Mouse (Mus musculus): ENCODE measurements around the gene Asb8. TPM values are rescaled to one million over a fixed set of nuclear protein-coding genes. Genes with fewer than 3 reads are reported as not detected.
A peak's percentile ranks its signal among the peaks of the same experiment; 100 is the strongest.

The Asb8 gene
- polyA plus RNA-seq, 1 experiment from 2014 or later = 52.6 TPM

DNA sequence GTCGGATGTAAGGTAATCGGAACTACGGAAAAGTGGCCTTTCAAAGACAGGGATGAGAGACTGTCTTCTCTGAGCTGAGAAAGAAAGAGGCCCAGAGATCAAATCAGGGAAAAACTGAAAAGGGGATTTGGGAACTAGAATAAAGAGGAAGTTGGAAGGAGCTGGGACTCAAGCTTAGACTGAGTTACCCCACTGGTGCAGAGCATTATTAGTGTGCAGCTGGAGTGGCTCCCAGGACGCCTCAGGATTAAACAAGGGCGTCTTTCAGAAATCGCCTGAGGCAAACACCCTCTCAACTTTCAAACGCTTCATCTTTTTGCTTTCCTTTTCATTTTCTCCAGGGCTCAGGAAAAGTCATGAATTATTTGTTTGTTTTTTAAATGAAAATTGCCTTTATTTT is 12.5 kb downstream of the Asb8 start:
- H3K4me1 ChIP-seq (ENCODE audit: control insufficient read depth, insufficient read depth, low read length) = no peaks in the 10 kb centered on the region
- no peaks in the 10 kb centered on the region for H3K27me3 ChIP-seq (ENCODE audit: control insufficient read depth, insufficient read depth, low read length)
- no peaks in the 10 kb centered on the region for H3K36me3 ChIP-seq (ENCODE audit: control insufficient read depth, insufficient read depth, low read length)
- H3K9ac ChIP-seq (ENCODE audit: low read depth, low read length) = no peak overlapping the region
- no peak overlapping the region for H3K4me2 ChIP-seq (replicated peaks; ENCODE audit: low read depth, low read length)
- no peak for ATAC-seq (ENCODE audit: low FRiP score, low TSS enrichment)
- H3K27ac ChIP-seq (ENCODE audit: low read depth, low read length) = no peak overlapping the region
- 88% methylated on average over 7 of the region's 7 CpGs for WGBS
- H3K4me3 ChIP-seq (ENCODE audit: low read length) = no peak overlapping the region
- H3K9me3 ChIP-seq (ENCODE audit: control insufficient read depth, low read length) = no peaks in the 10 kb centered on the region

- Histone ChIP-seq H3K4me2 (replicated peaks; ENCODE audit: low read depth, low read length) (no peak overlapping the region), H3K36me3 (ENCODE audit: control insufficient read depth, insufficient read depth, low read length) (no peaks in the 10 kb centered on the region), H3K9me3 (ENCODE audit: control insufficient read depth, low read length) (no peaks in the 10 kb centered on the region), H3K9ac (ENCODE audit: low read depth, low read length) (no peak overlapping the region), H3K4me3 (ENCODE audit: low read length) (no peak overlapping the region), H3K27me3 (ENCODE audit: control insufficient read depth, insufficient read depth, low read length) (no peaks in the 10 kb centered on the region), H3K4me1 (ENCODE audit: control insufficient read depth, insufficient read depth, low read length) (peaks cover 4% of the 10 kb centered on the region; the same call in 1 of the 2 replicates), H3K27ac (ENCODE audit: low read depth, low read length) (no peak overlapping the region; the same call in 1 of the 2 replicates)
- peak; percentile 29; the same call in 1 of the 2 replicates for ATAC-seq (ENCODE audit: low FRiP score, low TSS enrichment)
- 44% methylated on average over 10 of the region's 10 CpGs for WGBS
Observed at GRCm38 (mm10) chr15:98149166-98149602, 16.2 kb downstream of the Asb8 start.

- 70% methylated on average over 3 of the region's 3 CpGs for WGBS
- no peak for ATAC-seq (ENCODE audit: low FRiP score, low TSS enrichment)
- no peak overlapping the region for H3K9ac ChIP-seq (ENCODE audit: low read depth, low read length)
Observed at GRCm38 (mm10) chr15:98148356-98148755, 17.1 kb downstream of the Asb8 start.

GRCm38 (mm10) chr15:98145559-98146181 is 19.8 kb downstream of the Asb8 start:
- Histone ChIP-seq H3K36me3 (ENCODE audit: control insufficient read depth, insufficient read depth, low read length) (peaks cover 14% of the 10 kb centered on the region; the same call in 1 of the 2 replicates), H3K4me3 (ENCODE audit: low read length) (peak overlapping the region; percentile 87), H3K4me2 (replicated peaks; ENCODE audit: low read depth, low read length) (peak overlapping the region; percentile 59), H3K9me3 (ENCODE audit: control insufficient read depth, low read length) (no peaks in the 10 kb centered on the region), H3K27me3 (ENCODE audit: control insufficient read depth, insufficient read depth, low read length) (no peaks in the 10 kb centered on the region), H3K4me1 (ENCODE audit: control insufficient read depth, insufficient read depth, low read length) (peaks cover 4% of the 10 kb centered on the region; the same call in 1 of the 2 replicates), H3K9ac (ENCODE audit: low read depth, low read length) (peak overlapping the region; percentile 89), H3K27ac (ENCODE audit: low read depth, low read length) (peak overlapping the region; percentile 73)
- ATAC-seq (ENCODE audit: low FRiP score, low TSS enrichment) = peak; percentile 96
- WGBS = under 1% methylated on average over 38 of the region's 38 CpGs

More at GRCm38 (mm10) chr15:98148356-98148755, 17.1 kb downstream of the Asb8 start:
- Histone ChIP-seq H3K9me3 (ENCODE audit: control insufficient read depth, low read length) (no peaks in the 10 kb centered on the region), H3K4me1 (ENCODE audit: control insufficient read depth, insufficient read depth, low read length) (peaks cover 4% of the 10 kb centered on the region; the same call in 1 of the 2 replicates), H3K36me3 (ENCODE audit: control insufficient read depth, insufficient read depth, low read length) (no peaks in the 10 kb centered on the region), H3K4me3 (ENCODE audit: low read length) (no peak overlapping the region), H3K27ac (ENCODE audit: low read depth, low read length) (no peak overlapping the region), H3K4me2 (replicated peaks; ENCODE audit: low read depth, low read length) (no peak overlapping the region), H3K27me3 (ENCODE audit: control insufficient read depth, insufficient read depth, low read length) (no peaks in the 10 kb centered on the region)

GRCm38 (mm10) chr15:98144861-98145507 is 20.4 kb downstream of the Asb8 start:
- H3K4me1 ChIP-seq (ENCODE audit: control insufficient read depth, insufficient read depth, low read length) = peaks cover 4% of the 10 kb centered on the region; the same call in 1 of the 2 replicates
- peak; percentile 67 for ATAC-seq (ENCODE audit: low FRiP score, low TSS enrichment)
- under 1% methylated on average over 31 of the region's 36 CpGs for WGBS
- H3K9ac ChIP-seq (ENCODE audit: low read depth, low read length) = peak overlapping the region; percentile 89
- H3K9me3 ChIP-seq (ENCODE audit: control insufficient read depth, low read length) = no peaks in the 10 kb centered on the region
- H3K27me3 ChIP-seq (ENCODE audit: control insufficient read depth, insufficient read depth, low read length) = no peaks in the 10 kb centered on the region
- peak overlapping the region; percentile 73 for H3K27ac ChIP-seq (ENCODE audit: low read depth, low read length)
- peak overlapping the region; percentile 87 for H3K4me3 ChIP-seq (ENCODE audit: low read length)
- H3K4me2 ChIP-seq (replicated peaks; ENCODE audit: low read depth, low read length) = peak overlapping the region; percentile 59
- H3K36me3 ChIP-seq (ENCODE audit: control insufficient read depth, insufficient read depth, low read length) = peaks cover 20% of the 10 kb centered on the region; the same call in 1 of the 2 replicates

GRCm38 (mm10) chr15:98142515-98142914 is 22.9 kb downstream of the Asb8 start:
- WGBS = 87% methylated on average over 10 of the region's 10 CpGs

DNA sequence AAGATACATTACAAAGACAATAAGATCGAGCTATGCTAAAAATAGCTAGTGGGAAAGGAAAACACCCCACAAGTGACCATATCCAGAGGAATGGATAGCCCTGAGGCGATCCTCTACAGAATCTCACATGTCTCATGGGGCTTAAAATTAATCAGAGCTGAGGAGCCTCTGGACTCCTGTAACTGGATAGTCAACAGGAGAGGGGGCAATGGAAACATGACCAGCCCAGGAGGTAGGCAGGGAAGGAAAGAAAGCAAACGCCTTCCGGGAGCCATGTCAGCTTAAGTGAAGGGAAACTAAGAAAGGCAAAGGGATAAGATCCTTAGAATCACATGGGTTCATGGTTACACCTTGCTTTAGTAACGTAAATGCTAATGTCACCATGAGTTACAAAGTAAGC is 24.6 kb downstream of the Asb8 start:
- H3K4me2 ChIP-seq (replicated peaks; ENCODE audit: low read depth, low read length) = no peak overlapping the region
- peaks cover 50% of the 10 kb centered on the region for H3K36me3 ChIP-seq (ENCODE audit: control insufficient read depth, insufficient read depth, low read length)
- H3K4me1 ChIP-seq (ENCODE audit: control insufficient read depth, insufficient read depth, low read length) = peaks cover 4% of the 10 kb centered on the region; the same call in 1 of the 2 replicates
- H3K9ac ChIP-seq (ENCODE audit: low read depth, low read length) = no peak overlapping the region
- ATAC-seq (ENCODE audit: low FRiP score, low TSS enrichment) = no peak
- no peaks in the 10 kb centered on the region for H3K9me3 ChIP-seq (ENCODE audit: control insufficient read depth, low read length)
- no peak overlapping the region for H3K4me3 ChIP-seq (ENCODE audit: low read length)
- 62% methylated on average over 5 of the region's 5 CpGs for WGBS
- H3K27me3 ChIP-seq (ENCODE audit: control insufficient read depth, insufficient read depth, low read length) = no peaks in the 10 kb centered on the region
- no peak overlapping the region; the same call in 1 of the 2 replicates for H3K27ac ChIP-seq (ENCODE audit: low read depth, low read length)

More at GRCm38 (mm10) chr15:98142515-98142914, 22.9 kb downstream of the Asb8 start:
- H3K36me3 ChIP-seq (ENCODE audit: control insufficient read depth, insufficient read depth, low read length) = peaks cover 33% of the 10 kb centered on the region; the same call in 1 of the 2 replicates
- no peak overlapping the region for H3K9ac ChIP-seq (ENCODE audit: low read depth, low read length)
- ATAC-seq (ENCODE audit: low FRiP score, low TSS enrichment) = no peak
- H3K4me1 ChIP-seq (ENCODE audit: control insufficient read depth, insufficient read depth, low read length) = peaks cover 4% of the 10 kb centered on the region; the same call in 1 of the 2 replicates
- H3K27ac ChIP-seq (ENCODE audit: low read depth, low read length) = no peak overlapping the region
- H3K9me3 ChIP-seq (ENCODE audit: control insufficient read depth, low read length) = no peaks in the 10 kb centered on the region
- no peak overlapping the region for H3K4me3 ChIP-seq (ENCODE audit: low read length)
- H3K4me2 ChIP-seq (replicated peaks; ENCODE audit: low read depth, low read length) = no peak overlapping the region
- H3K27me3 ChIP-seq (ENCODE audit: control insufficient read depth, insufficient read depth, low read length) = no peaks in the 10 kb centered on the region

GRCm38 (mm10) chr15:98139763-98140162 is 25.7 kb downstream of the Asb8 start:
- Histone ChIP-seq H3K36me3 (ENCODE audit: control insufficient read depth, insufficient read depth, low read length) (peaks cover 60% of the 10 kb centered on the region), H3K4me2 (replicated peaks; ENCODE audit: low read depth, low read length) (no peak overlapping the region), H3K4me1 (ENCODE audit: control insufficient read depth, insufficient read depth, low read length) (peaks cover 3% of the 10 kb centered on the region; the same call in 1 of the 2 replicates), H3K4me3 (ENCODE audit: low read length) (no peak overlapping the region), H3K27me3 (ENCODE audit: control insufficient read depth, insufficient read depth, low read length) (no peaks in the 10 kb centered on the region), H3K9ac (ENCODE audit: low read depth, low read length) (no peak overlapping the region), H3K9me3 (ENCODE audit: control insufficient read depth, low read length) (no peaks in the 10 kb centered on the region), H3K27ac (ENCODE audit: low read depth, low read length) (no peak overlapping the region)
- ATAC-seq (ENCODE audit: low FRiP score, low TSS enrichment) = 0 out of 2 replicates have a peak, but pooled peaks have one; percentile 44
- 64% methylated on average over 7 of the region's 7 CpGs for WGBS

DNA sequence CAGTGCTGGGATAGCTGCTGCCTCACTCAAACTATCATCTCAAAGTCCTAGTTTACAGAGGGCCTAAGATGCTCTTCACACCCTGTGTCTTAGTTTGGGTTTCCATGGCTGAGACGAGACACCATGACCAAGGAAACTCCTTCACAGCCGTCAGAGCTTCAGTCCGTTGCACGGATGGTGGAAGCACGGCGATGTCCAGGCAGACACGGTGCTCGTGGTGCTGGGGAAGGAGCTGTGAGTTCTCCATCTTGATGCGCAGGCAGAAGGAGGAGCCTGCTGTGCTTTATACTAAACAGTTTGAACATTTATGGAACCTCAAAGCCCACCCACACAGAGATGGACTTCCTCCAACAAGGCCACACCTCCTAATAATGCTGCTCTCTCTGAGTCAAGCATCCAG is 28.6 kb downstream of the Asb8 start:
- no peak for ATAC-seq (ENCODE audit: low FRiP score, low TSS enrichment)
- Histone ChIP-seq H3K4me3 (ENCODE audit: low read length) (no peak overlapping the region), H3K9me3 (ENCODE audit: control insufficient read depth, low read length) (no peaks in the 10 kb centered on the region), H3K4me2 (replicated peaks; ENCODE audit: low read depth, low read length) (no peak overlapping the region), H3K9ac (ENCODE audit: low read depth, low read length) (no peak overlapping the region), H3K4me1 (ENCODE audit: control insufficient read depth, insufficient read depth, low read length) (no peaks in the 10 kb centered on the region; the same call in 1 of the 2 replicates), H3K27ac (ENCODE audit: low read depth, low read length) (no peak overlapping the region), H3K36me3 (ENCODE audit: control insufficient read depth, insufficient read depth, low read length) (peaks cover 78% of the 10 kb centered on the region), H3K27me3 (ENCODE audit: control insufficient read depth, insufficient read depth, low read length) (no peaks in the 10 kb centered on the region)
- 92% methylated on average over 9 of the region's 9 CpGs for WGBS

All from kidney, embryonic 14.5 days (tissue).